Mouse (Mus musculus): ENCODE measurements at regions not wholly inside any gene's neighbourhood (a gene's known extent, or its start where the extent isn't known, plus 50 kb on each side); places are given as distances from the start of the nearest gene placed in this dataset.

DNA sequence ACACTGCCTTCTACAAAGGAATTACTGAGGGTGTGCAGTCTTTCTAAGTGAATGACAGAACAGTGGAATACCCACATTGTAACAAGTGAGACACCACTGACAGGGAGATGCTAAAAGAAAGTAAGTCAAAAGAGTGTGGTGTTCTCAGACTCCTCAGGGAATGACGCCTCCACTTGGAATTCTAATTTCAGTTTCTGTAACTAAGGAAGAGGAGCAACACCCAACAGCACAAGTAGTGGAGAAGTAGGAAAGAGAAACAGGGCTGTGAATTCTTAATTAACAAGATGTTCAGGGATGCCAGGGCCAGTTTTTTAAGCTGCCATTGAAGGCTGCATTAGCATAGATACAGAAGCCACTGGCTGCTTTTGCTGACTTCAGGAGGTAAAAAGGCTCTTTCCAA lies 81.4 kb downstream of the Fscb start:
- peak in 1 of 2 experiments; percentile 29 for DNase-seq (ENCODE audit: low spot score in 2 of 2)
- Histone ChIP-seq H3K27ac (no peak overlapping the region), H3K4me3 (no peak overlapping the region)
- no peak for TF ChIP-seq CTCF (conservative IDR thresholded peaks at IDR 0.05)

- Histone ChIP-seq H3K27ac (no peak overlapping the region), H3K4me3 (no peak overlapping the region)
- TF ChIP-seq CTCF (conservative IDR thresholded peaks at IDR 0.05), result no peak
- no peak for DNase-seq (ENCODE audit: low spot score in 2 of 2)
Measured at GRCm38 (mm10) chr12:64389766-64390445, 84.6 kb downstream of the Fscb start.

GRCm38 (mm10) chr12:64364941-64365340 lies 109.5 kb downstream of the Fscb start:
- no peak for DNase-seq (ENCODE audit: low spot score in 2 of 2)
- no peak for TF ChIP-seq CTCF (conservative IDR thresholded peaks at IDR 0.05)
- H3K27ac ChIP-seq, result no peak overlapping the region

DNA sequence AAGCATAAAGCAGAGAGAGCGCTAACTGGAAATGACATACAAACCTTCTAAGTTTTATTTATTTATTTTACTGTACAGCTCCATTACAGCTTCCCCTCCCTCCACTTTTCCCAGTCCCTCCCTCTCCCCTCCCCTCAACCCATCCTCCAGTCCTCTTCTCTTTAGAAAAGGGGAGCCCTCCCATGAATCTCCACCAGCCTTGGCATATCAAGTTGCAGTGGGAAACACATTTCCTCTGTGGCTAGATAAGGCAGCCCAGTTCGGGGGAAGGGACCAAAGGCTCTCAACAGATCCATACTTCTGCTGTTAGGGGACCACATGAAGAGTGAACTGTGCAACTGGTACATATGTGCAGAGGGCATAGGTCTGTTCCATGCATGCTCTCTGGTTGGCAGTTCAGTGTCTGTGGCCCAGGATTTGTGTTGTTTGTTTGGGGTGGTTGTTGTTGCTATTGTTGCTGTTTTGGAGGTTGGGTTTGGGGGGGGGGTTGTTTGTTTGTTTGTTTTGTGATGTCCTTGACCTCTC lies 112.8 kb downstream of the Fscb start:
- no peak for TF ChIP-seq CTCF (conservative IDR thresholded peaks at IDR 0.05)
- Histone ChIP-seq H3K4me3 (no peak overlapping the region), H3K27ac (no peak overlapping the region)
- no peak for DNase-seq (ENCODE audit: low spot score in 2 of 2)

More at GRCm38 (mm10) chr12:64364941-64365340, 109.5 kb downstream of the Fscb start:
- H3K4me3 ChIP-seq, result no peak overlapping the region

- no peak for TF ChIP-seq CTCF (conservative IDR thresholded peaks at IDR 0.05)
- DNase-seq (ENCODE audit: low spot score in 2 of 2), result no peak
- no peak overlapping the region for H3K4me3 ChIP-seq
- no peak overlapping the region for H3K27ac ChIP-seq
Measured at GRCm38 (mm10) chr12:64360698-64361097, 113.8 kb downstream of the Fscb start.

DNA sequence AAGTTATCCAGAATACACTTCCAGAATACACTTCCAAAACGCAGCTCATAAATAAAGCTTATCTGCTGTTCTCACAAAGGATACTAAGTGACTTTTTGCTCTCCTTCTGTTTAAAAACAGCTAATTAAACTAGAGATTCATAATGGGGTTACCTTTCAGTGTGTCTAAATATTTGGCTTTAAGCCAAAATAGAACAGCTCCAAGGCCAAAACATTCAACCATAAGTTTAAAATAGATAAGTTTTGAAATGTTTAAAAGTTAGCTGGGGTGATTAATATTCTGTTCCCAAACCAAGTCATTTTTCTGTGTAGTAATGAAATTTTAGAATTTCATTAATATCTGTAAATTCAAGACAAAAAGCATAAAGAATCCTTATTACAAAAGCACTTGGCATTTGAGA lies 130.7 kb downstream of the Fscb start:
- TF ChIP-seq CTCF (conservative IDR thresholded peaks at IDR 0.05), result no peak
- DNase-seq (ENCODE audit: low spot score in 2 of 2), result no peak
- no peak overlapping the region for H3K27ac ChIP-seq
- H3K4me3 ChIP-seq, result no peak overlapping the region

DNA sequence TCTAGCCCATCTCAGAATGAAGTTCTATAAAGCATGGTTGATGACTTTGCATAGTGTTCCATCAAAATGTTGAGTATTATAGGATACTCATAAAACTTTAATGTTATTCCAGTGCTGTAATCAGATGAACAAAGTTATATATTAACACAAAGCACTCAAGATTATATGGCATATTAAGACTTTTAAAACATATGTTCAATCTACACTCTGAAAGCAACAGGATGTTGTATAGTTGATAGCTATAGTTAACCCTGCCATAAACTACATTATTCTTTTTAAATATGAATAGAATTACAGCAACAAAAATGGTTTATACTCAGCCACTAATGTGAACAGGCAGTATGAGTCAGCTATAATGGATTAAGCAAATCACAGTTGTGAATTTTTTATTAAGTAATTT lies 139.3 kb downstream of the Fscb start:
- no peak for DNase-seq (ENCODE audit: low spot score in 2 of 2)
- TF ChIP-seq CTCF (conservative IDR thresholded peaks at IDR 0.05), result no peak
- no peak overlapping the region for H3K4me3 ChIP-seq
- no peak overlapping the region for H3K27ac ChIP-seq

All from layer of hippocampus, adult 2 months (tissue).